Mouse (Mus musculus) lung, postnatal 0 days (tissue): ENCODE measurements around the gene Fgf3. TPM values are rescaled to one million over a fixed set of nuclear protein-coding genes. Genes with fewer than 3 reads are reported as not detected.
A peak's percentile ranks its signal among the peaks of the same experiment; 100 is the strongest.

ENCODE experiments used
- ATAC-seq: fragments of 200-750 bp; cut with Nextera tagmentation; 2 replicates; pipeline ENCODE4 v1.8.0; 2017; ENCODE audit warnings: moderate library complexity
- DNase-seq: peaks from one replicate; pipeline ENCODE4 v3.0.0-alpha.2; 2016; ENCODE audit warnings: low spot score
- H3K27ac ChIP-seq: fragments of 300-500 bp; sonication (generic); 2 replicates; pipeline ENCODE4 v1.5.1; 2014; ENCODE audit warnings: antibody characterized with exemption, mild to moderate bottlenecking, low read length, mixed read lengths
- H3K27me3 ChIP-seq: fragments of 300-500 bp; sonication (generic); replicated peaks from 2 replicates; pipeline ENCODE4 v1.6.1; 2014; ENCODE audit warnings: low read length, mixed read lengths; ENCODE audit not compliant: insufficient read depth
- H3K36me3 ChIP-seq: fragments of 300-500 bp; sonication (generic); 2 replicates; pipeline ENCODE4 v1.6.1; 2014; ENCODE audit warnings: low read length, mixed read lengths; ENCODE audit not compliant: insufficient read depth
- H3K4me1 ChIP-seq: fragments of 300-500 bp; sonication (generic); 2 replicates; pipeline ENCODE4 v1.6.1; 2014; ENCODE audit warnings: antibody characterized with exemption, low read depth, low read length, mixed read lengths; ENCODE audit not compliant: insufficient read depth
- H3K4me2 ChIP-seq: fragments of 300-500 bp; sonication (generic); replicated peaks from 2 replicates; pipeline ENCODE4 v1.6.1; 2014; ENCODE audit warnings: low read depth, mild to moderate bottlenecking, low read length, moderate library complexity, mixed read lengths
- H3K4me3 ChIP-seq: fragments of 300-500 bp; sonication (generic); 2 replicates; pipeline ENCODE4 v1.5.1; 2014; ENCODE audit warnings: low read depth, low read length
- H3K9ac ChIP-seq: fragments of 300-500 bp; sonication (generic); replicated peaks from 2 replicates; pipeline ENCODE4 v1.6.1; 2014; ENCODE audit warnings: low read depth, mild to moderate bottlenecking
- H3K9me3 ChIP-seq: fragments of 300-500 bp; sonication (generic); 2 replicates; pipeline ENCODE4 v1.6.1; 2016; ENCODE audit warnings: low read length, mixed read lengths
- CTCF ChIP-seq: IDR thresholded peaks from 2 replicates; pipeline ENCODE4 v1.5.1; 2016; ENCODE audit warnings: antibody characterized with exemption, mild to moderate bottlenecking
- EP300 ChIP-seq: IDR thresholded peaks from 2 replicates; pipeline ENCODE4 v1.6.1; 2016; ENCODE audit warnings: antibody characterized with exemption, mild to moderate bottlenecking, control low read depth
- WGBS: fragments of 180-500 bp; shearing (Covaris S2); extraction: QIAGEN DNeasy Blood & Tissue Kit; methylation state at CpG from one replicate; pipeline ENCODE4 v1.1.7; 2014; 5-methylcytosine and 5-hydroxymethylcytosine counted together
- polyA plus RNA-seq: library from polyadenylated mRNA; unstranded; fragments of >200 nt; fragmentation: Nextera tagmentation; extraction: Ambion mirVana; gene quantifications from 2 replicates; pipeline ENCODE4 v1.2.1, GENCODE M21; 2015

Fgf3 gene
- polyA plus RNA-seq, 1 experiment from 2014 or later: not detected

DNA sequence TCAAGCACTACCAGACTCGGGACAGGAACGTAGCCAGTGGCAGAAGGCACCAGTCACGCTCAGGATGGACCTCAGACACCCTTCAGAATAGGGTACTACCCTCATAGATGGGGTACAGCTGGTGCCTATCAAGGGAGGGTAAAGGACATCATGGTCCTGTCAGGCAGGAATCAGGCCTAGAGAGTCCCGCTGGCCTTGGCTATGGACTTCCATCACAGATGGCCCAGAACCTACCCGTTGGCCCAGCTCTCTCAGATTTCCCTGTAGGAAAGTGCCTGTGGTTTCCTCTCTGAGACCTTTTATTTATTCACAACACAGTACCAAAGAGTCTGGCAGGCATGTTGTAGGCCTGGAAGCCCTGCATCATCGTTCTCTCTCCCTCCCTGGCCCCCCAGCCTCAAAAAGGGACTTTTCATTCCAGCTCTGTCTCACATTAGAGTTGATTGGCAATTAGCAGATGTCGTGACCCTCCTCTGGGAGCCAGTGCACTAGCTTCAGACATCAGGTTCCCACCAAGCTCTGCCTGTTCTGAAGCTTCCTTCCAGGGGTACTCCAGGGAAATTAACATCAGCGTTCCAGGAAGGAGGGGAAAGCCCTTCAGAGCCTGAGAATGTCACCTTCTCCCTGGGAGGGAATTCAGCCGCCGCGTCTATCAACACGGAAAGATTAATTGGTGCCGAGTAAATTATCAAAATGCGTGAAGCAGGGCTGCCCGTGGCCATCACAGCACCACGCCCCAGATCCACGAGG is 40.7 kb upstream of the Fgf3 start:
- H3K4me3 ChIP-seq: no peak overlapping the region
- DNase-seq: no peak
- TF ChIP-seq CTCF (no peak), EP300 (no peak)

GRCm38 (mm10) chr7:144798471-144798870 is 39.4 kb upstream of the Fgf3 start:
- Histone ChIP-seq H3K4me2 (no peak overlapping the region), H3K36me3 (no peaks in the 10 kb centered on the region), H3K27ac (no peak overlapping the region), H3K4me3 (no peak overlapping the region), H3K4me1 (no peaks in the 10 kb centered on the region), H3K27me3 (no peaks in the 10 kb centered on the region), H3K9me3 (no peaks in the 10 kb centered on the region), H3K9ac (no peak overlapping the region)
- DNase-seq (peak; percentile 65), ATAC-seq (0 out of 2 replicates have a peak, but pooled peaks have one; percentile 32)
- 43% methylated on average over 1 of the region's 1 CpGs for WGBS
- TF ChIP-seq CTCF: peak; percentile 76
- TF ChIP-seq EP300: no peak

More for the DNA sequence above, 40.7 kb upstream of the Fgf3 start:
- Histone ChIP-seq H3K9me3 (no peaks in the 10 kb centered on the region), H3K9ac (no peak overlapping the region), H3K4me2 (no peak overlapping the region), H3K4me1 (no peaks in the 10 kb centered on the region), H3K27ac (no peak overlapping the region), H3K27me3 (no peaks in the 10 kb centered on the region), H3K36me3 (no peaks in the 10 kb centered on the region)
- WGBS: 70% methylated on average over 17 of the region's 17 CpGs
- ATAC-seq: no peak

DNA sequence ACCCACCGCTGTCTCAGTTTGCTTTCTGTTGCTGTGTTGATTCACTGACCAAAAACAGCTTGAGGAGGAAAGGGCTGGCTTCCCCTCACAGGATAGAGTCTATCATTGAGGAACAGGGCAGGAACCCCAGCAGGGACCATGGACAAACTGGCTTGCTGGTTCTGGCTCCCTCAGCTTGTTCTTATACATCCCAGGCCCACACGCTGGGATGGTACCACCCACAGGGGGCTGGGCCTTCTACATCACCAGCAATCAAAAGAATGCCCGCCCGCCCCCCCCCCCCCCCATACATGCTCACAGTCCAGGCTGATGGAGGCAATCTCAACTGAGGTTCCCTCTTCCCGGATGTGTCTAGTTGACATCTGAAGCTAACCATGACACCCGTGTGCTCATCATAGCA is 30.8 kb upstream of the Fgf3 start:
- TF ChIP-seq CTCF: no peak
- TF ChIP-seq EP300: no peak
- Histone ChIP-seq H3K4me1 (no peaks in the 10 kb centered on the region), H3K27ac (no peak overlapping the region), H3K4me3 (no peak overlapping the region), H3K9ac (no peak overlapping the region), H3K27me3 (no peaks in the 10 kb centered on the region), H3K36me3 (no peaks in the 10 kb centered on the region), H3K4me2 (no peak overlapping the region), H3K9me3 (no peaks in the 10 kb centered on the region)
- ATAC-seq: no peak
- no peak for DNase-seq
- 61% methylated on average over 6 of the region's 6 CpGs for WGBS

DNA sequence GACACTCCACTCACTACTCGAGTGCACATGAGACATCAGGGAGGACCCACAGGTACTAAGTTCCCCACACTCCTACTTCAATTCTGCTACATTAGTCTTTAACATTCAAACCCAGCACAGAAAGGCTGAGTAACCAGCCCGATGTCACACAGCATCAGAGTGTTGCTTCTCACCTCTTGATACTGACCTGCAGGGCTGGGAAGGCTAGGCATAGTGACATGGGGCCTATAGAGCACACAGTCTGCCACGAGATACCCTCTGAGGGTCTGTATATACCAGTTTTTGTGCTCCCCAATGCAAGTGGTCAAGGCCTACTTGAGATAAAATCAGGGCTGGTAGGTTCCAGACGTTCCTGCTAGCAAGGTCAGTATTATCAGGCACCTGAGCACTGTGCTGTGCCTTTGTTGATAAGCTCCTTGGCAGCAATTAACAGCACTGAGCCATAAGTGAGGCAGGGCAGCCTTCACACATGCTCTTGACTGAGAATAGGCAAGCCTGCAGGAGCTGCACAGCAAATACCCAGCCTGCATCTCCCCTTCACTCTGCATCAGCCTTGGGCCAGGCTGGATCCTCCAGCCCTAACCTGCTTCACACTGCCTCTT is 29.8 kb upstream of the Fgf3 start:
- no peak for DNase-seq
- 53% methylated on average over 4 of the region's 4 CpGs for WGBS

DNA sequence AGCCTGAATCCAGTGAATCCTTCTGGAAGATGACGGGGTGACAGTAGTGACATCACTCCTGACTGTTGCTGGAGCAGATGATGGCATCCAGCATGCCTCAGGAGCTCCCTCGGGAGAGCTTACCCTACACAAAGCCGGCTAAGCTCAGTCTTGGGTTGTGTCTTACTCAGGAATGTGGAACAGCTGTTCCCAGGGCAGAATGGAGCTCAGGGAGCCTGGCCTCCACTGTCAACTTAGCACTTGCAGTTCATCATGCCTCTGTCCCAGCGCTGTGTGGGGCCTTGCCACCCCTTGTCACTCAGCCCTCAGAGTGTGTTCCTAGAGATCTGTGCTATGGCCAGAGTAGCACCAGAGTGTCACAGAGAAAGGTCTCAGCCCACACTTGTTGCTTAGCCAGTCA is 26.4 kb upstream of the Fgf3 start:
- ATAC-seq (peak; percentile 89), DNase-seq (peak; percentile 70)
- Histone ChIP-seq H3K4me1 (no peaks in the 10 kb centered on the region), H3K4me3 (no peak overlapping the region), H3K4me2 (no peak overlapping the region), H3K9me3 (no peaks in the 10 kb centered on the region), H3K36me3 (no peaks in the 10 kb centered on the region), H3K9ac (no peak overlapping the region), H3K27me3 (no peaks in the 10 kb centered on the region), H3K27ac (no peak overlapping the region)
- 26% methylated on average over 4 of the region's 4 CpGs for WGBS
- TF ChIP-seq EP300 (no peak), CTCF (no peak)

More for the DNA sequence above, 29.8 kb upstream of the Fgf3 start:
- TF ChIP-seq EP300 (no peak), CTCF (no peak)
- Histone ChIP-seq H3K4me1 (no peaks in the 10 kb centered on the region), H3K36me3 (no peaks in the 10 kb centered on the region), H3K4me3 (no peak overlapping the region), H3K4me2 (no peak overlapping the region), H3K9ac (no peak overlapping the region), H3K9me3 (no peaks in the 10 kb centered on the region), H3K27me3 (no peaks in the 10 kb centered on the region), H3K27ac (no peak overlapping the region)
- ATAC-seq: no peak

DNA sequence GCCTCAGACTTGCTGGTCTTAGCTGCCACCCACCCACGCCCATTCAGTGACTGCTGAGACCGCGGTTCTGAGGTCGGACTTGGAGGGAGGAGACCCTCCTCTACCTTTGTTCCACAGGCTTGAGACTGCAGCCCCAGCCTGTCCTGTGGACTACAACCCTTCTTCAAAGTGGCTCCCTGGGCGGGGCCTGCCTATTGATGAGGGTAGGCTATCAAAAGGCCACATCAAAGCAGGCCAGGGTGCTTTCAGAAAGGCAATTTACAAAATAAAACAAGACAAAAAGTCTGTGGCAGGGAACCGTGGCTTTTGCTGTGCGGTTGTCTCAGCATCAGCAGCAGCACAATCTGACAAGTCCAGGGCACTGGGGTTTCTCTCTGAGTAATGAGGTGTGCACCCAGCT is 16.0 kb upstream of the Fgf3 start:
- no peak for TF ChIP-seq EP300
- TF ChIP-seq CTCF: no peak
- Histone ChIP-seq H3K27me3 (no peaks in the 10 kb centered on the region), H3K4me2 (no peak overlapping the region), H3K36me3 (no peaks in the 10 kb centered on the region), H3K9me3 (no peaks in the 10 kb centered on the region), H3K9ac (no peak overlapping the region), H3K4me3 (no peak overlapping the region), H3K4me1 (no peaks in the 10 kb centered on the region), H3K27ac (no peak overlapping the region)
- DNase-seq: no peak
- 63% methylated on average over 7 of the region's 7 CpGs for WGBS
- ATAC-seq: no peak
